Mouse (Mus musculus): ENCODE data around the gene Aanat. TPM values are rescaled to one million over a fixed set of nuclear protein-coding genes. Genes with fewer than 3 reads are reported as not detected.
A peak's percentile ranks its signal among the peaks of the same experiment; 100 is the strongest.

The Aanat gene
- total and polyA plus RNA-seq, 3 experiments, result not detected

- TF ChIP-seq POLR2AphosphoS2 (IDR thresholded peaks at IDR 0.05; ENCODE audit: low read length), result no peak
- no peak for TF ChIP-seq CHD2 (IDR thresholded peaks at IDR 0.05; ENCODE audit: low read length)
- no peak for TF ChIP-seq NRF1 (IDR thresholded peaks at IDR 0.05; ENCODE audit: insufficient read depth, low read depth, low read length, poor library complexity, severe bottlenecking)
- TF ChIP-seq ETS1 (IDR thresholded peaks at IDR 0.05; ENCODE audit: low read depth, low read length), result peak; percentile 44; the same call in 1 of the 2 replicates
- TF ChIP-seq ZNF384 (IDR thresholded peaks at IDR 0.05; ENCODE audit: low read depth, low read length), result no peak
- TF ChIP-seq ZMIZ1 (IDR thresholded peaks at IDR 0.05; ENCODE audit: low read depth, low read length), result no peak; the same call in 1 of the 2 replicates
- TF ChIP-seq POLR2A (IDR thresholded peaks at IDR 0.05; ENCODE audit: control insufficient read depth in 1 of 2, insufficient read depth in 1 of 2, low read depth in 1 of 2, low read length in 2 of 2, poor library complexity in 1 of 2), result no peak
- TF ChIP-seq RCOR1 (IDR thresholded peaks at IDR 0.05; ENCODE audit: low read depth, low read length), result no peak
- no peak for TF ChIP-seq BHLHE40 (IDR thresholded peaks at IDR 0.05; ENCODE audit: borderline replicate concordance, low read depth, low read length)
- no peak for TF ChIP-seq KAT2A (conservative IDR thresholded peaks at IDR 0.05; ENCODE audit: low read depth, low read length)
- peak; percentile 37; the same call in 1 of the 2 replicates for TF ChIP-seq MAX (IDR thresholded peaks at IDR 0.05; ENCODE audit: low read length)
Measured at GRCm38 (mm10) chr11:116536685-116537084, 49.5 kb upstream of the Aanat start (continued).

GRCm38 (mm10) chr11:116537388-116537787 is 48.8 kb upstream of the Aanat start:
- peaks cover 3 to 14% of the 10 kb centered on the region in 2 experiments; a peak in 3 of 4 replicates for H3K36me3 ChIP-seq (ENCODE audit: control insufficient read depth in 1 of 2, insufficient read depth in 2 of 2, low read length in 2 of 2)
- H3K27ac ChIP-seq (ENCODE audit: control insufficient read depth, low read depth, low read length), result peak overlapping the region; percentile 36; the same call in 1 of the 2 replicates
- no peak overlapping the region; the same call in 1 of the 2 replicates for H3K9ac ChIP-seq (ENCODE audit: control insufficient read depth, low read depth, low read length, poor library complexity, severe bottlenecking)
- no peak overlapping the region for H3K4me3 ChIP-seq (ENCODE audit: control insufficient read depth in 1 of 2, insufficient read depth in 1 of 2, low read depth in 2 of 2, low read length in 2 of 2)
- H3K4me1 ChIP-seq (ENCODE audit: control insufficient read depth in 1 of 2, insufficient read depth in 2 of 2, low read length in 2 of 2), result peaks cover 8 to 20% of the 10 kb centered on the region in 2 experiments; a peak in 3 of 4 replicates
- no peaks in the 10 kb centered on the region for H3K27me3 ChIP-seq (ENCODE audit: control insufficient read depth in 1 of 2, insufficient read depth in 2 of 2, low read length in 2 of 2)
- H3K79me2 ChIP-seq (ENCODE audit: control insufficient read depth, insufficient read depth, low read length, poor library complexity), result peaks cover 25% of the 10 kb centered on the region
- H3K9me3 ChIP-seq (replicated peaks; ENCODE audit: insufficient read depth, low read length), result no peaks in the 10 kb centered on the region
- no peak for DNase-seq (ENCODE audit: low read depth, low spot score)
- 0 out of 2 replicates have a peak, but pooled peaks have one; percentile 8 for TF ChIP-seq ZMIZ1 (IDR thresholded peaks at IDR 0.05; ENCODE audit: low read depth, low read length)
- TF ChIP-seq POLR2AphosphoS2 (IDR thresholded peaks at IDR 0.05; ENCODE audit: low read length), result peak; percentile 59; the same call in 1 of the 2 replicates
- no peak for TF ChIP-seq MAFK (IDR thresholded peaks at IDR 0.05; ENCODE audit: borderline replicate concordance, low read depth, low read length)

GRCm38 (mm10) chr11:116538142-116538735 is 48.0 kb upstream of the Aanat start:
- peaks cover 8 to 20% of the 10 kb centered on the region in 2 experiments; a peak in 3 of 4 replicates for H3K4me1 ChIP-seq (ENCODE audit: control insufficient read depth in 1 of 2, insufficient read depth in 2 of 2, low read length in 2 of 2)
- peaks cover 3 to 14% of the 10 kb centered on the region in 2 experiments; a peak in 3 of 4 replicates for H3K36me3 ChIP-seq (ENCODE audit: control insufficient read depth in 1 of 2, insufficient read depth in 2 of 2, low read length in 2 of 2)

More at GRCm38 (mm10) chr11:116538142-116538735, 48.0 kb upstream of the Aanat start:
- Histone ChIP-seq H3K27me3 (ENCODE audit: control insufficient read depth in 1 of 2, insufficient read depth in 2 of 2, low read length in 2 of 2) (no peaks in the 10 kb centered on the region), H3K9ac (ENCODE audit: control insufficient read depth, low read depth, low read length, poor library complexity, severe bottlenecking) (no peak overlapping the region), H3K27ac (ENCODE audit: control insufficient read depth, low read depth, low read length) (no peak overlapping the region), H3K79me2 (ENCODE audit: control insufficient read depth, insufficient read depth, low read length, poor library complexity) (peaks cover 17% of the 10 kb centered on the region), H3K4me3 (ENCODE audit: control insufficient read depth in 1 of 2, insufficient read depth in 1 of 2, low read depth in 2 of 2, low read length in 2 of 2) (no peak overlapping the region), H3K9me3 (replicated peaks; ENCODE audit: insufficient read depth, low read length) (no peaks in the 10 kb centered on the region)
- TF ChIP-seq BHLHE40 (IDR thresholded peaks at IDR 0.05; ENCODE audit: borderline replicate concordance, low read depth, low read length) (0 out of 2 replicates have a peak, but pooled peaks have one; percentile 1), ETS1 (IDR thresholded peaks at IDR 0.05; ENCODE audit: low read depth, low read length) (no peak), TCF12 (IDR thresholded peaks at IDR 0.05; ENCODE audit: low read depth, low read length) (peak; percentile 61; the same call in 1 of the 2 replicates), EP300 (IDR thresholded peaks at IDR 0.05; ENCODE audit: low read depth in 1 of 2, low read length in 2 of 2) (0 out of 4 replicates have a peak, but pooled peaks have one; percentile 11 to 12), POLR2A (IDR thresholded peaks at IDR 0.05; ENCODE audit: control insufficient read depth in 1 of 2, insufficient read depth in 1 of 2, low read depth in 1 of 2, low read length in 2 of 2, poor library complexity in 1 of 2) (no peak), TAL1 (IDR thresholded peaks at IDR 0.05; ENCODE audit: low read length) (peak; percentile 30), POLR2AphosphoS2 (IDR thresholded peaks at IDR 0.05; ENCODE audit: low read length) (peak; percentile 42; the same call in 1 of the 2 replicates), GATA1 (IDR thresholded peaks at IDR 0.05; ENCODE audit: low read depth, low read length) (peak; percentile 47; the same call in 1 of the 2 replicates), NRF1 (IDR thresholded peaks at IDR 0.05; ENCODE audit: insufficient read depth, low read depth, low read length, poor library complexity, severe bottlenecking) (no peak)
- DNase-seq (ENCODE audit: low read depth, low spot score), result peak; percentile 41
